Mouse (Mus musculus): Measurements from ENCODE around the gene 4632433K11Rik. TPM values are rescaled to one million over a fixed set of nuclear protein-coding genes. Genes with fewer than 3 reads are reported as not detected.

4632433K11Rik gene
- polyA plus RNA-seq, 1 experiment from 2014 or later, result 0.33 TPM

DNA sequence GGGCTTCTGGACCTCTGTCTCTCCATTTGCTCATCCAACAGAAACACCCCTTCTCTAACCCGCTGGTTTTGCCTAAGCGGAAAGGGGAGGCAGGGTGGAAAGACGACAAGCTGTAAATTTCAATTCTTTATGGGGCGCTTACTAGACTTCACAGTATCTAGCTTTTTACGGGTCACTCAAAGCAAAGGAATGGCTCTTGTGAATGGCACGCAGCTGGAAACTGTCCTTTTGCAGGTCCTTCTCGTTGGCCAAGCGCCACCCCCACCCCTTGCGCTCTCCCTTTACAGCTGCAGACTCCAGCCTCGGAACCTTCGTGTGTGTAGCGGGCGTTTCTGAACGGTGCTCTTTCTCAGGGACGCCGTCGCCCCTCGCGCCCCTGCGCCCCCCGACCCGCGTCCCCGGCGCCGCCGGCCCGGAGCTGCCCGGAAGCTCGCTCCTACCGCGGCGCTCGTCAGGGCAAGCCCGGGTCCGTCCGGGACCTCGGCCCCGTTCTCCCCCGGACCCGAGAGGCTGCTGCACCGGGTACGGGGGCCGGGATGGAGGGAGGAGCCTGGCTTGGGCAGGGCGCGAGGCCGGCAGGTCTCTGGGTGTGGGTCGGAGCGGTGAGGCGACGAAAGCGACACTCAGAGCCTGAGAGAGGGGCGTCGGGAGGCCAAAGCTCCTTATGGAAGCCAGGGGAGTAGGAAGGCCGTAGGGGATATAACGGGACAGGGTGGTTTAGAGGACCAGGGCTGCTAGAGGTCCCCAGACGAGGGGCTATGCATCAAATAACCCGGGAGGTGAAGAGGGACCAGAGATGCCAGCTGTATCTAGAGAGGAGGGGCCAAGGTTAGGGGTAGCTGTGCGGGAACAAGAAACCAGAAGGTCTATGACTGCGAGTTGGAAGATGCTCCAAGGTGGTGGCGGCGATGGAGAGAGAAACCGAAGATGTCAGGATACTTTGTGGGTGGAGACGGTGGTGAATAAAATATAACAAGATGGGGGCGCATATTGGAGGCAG is 17.6 kb downstream of the 4632433K11Rik start, which contains the start of gene Zfp580:
TSS of gene Zfp580 (plus strand) at position 346 of the 1,000 bp plus-strand sequence.
- Histone ChIP-seq H3K9me3 (ENCODE audit: control insufficient read depth, low read length) (no peaks in the 10 kb centered on the region), H3K27me3 (ENCODE audit: control insufficient read depth, insufficient read depth, low read length) (peaks cover 39% of the 10 kb centered on the region), H3K36me3 (ENCODE audit: control insufficient read depth, insufficient read depth, low read length) (no peaks in the 10 kb centered on the region), H3K27ac (ENCODE audit: low read depth, low read length) (no peak within 1 kb of the TSS), H3K9ac (ENCODE audit: low read length) (peak within 1 kb of the TSS; percentile 74), H3K4me3 (ENCODE audit: low read depth, low read length) (peak within 1 kb of the TSS; percentile 52), H3K4me2 (peak within 1 kb of the TSS; percentile 77), H3K4me1 (ENCODE audit: control insufficient read depth, insufficient read depth, low read length) (peaks cover 22% of the 10 kb centered on the region)
- peak; percentile 87 for ATAC-seq (ENCODE audit: low FRiP score)
- DNase-seq (ENCODE audit: low spot score, missing footprints), result peak; percentile 99
- 1% methylated on average over 65 of the region's 65 CpGs for WGBS

DNA sequence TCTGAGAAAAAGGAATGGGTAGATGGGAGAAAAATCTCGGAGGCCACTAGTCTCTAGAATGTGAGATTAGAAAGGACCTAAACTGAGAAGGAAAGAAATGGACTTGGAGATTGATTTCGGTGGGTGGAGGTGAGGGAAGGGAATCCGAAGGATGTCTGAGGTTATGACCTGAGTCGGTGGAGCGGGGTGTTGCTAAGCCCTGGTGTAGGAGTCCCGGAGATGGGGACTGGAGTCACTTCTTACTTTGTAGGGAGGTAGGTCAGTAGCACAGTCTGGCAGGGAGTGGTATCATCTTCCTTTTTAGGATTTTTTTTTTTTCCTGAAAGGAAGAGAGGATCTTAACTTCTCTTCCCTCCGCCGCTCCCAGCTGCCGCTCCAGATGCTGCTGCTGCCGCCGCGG is 18.5 kb downstream of the 4632433K11Rik start:
- Histone ChIP-seq H3K9ac (ENCODE audit: low read length) (peak overlapping the region; percentile 54; the same call in 1 of the 2 replicates), H3K4me2 (peak overlapping the region; percentile 77), H3K9me3 (ENCODE audit: control insufficient read depth, low read length) (no peaks in the 10 kb centered on the region), H3K27me3 (ENCODE audit: control insufficient read depth, insufficient read depth, low read length) (peaks cover 49% of the 10 kb centered on the region), H3K27ac (ENCODE audit: low read depth, low read length) (no peak overlapping the region), H3K4me3 (ENCODE audit: low read depth, low read length) (peak overlapping the region; percentile 52), H3K4me1 (ENCODE audit: control insufficient read depth, insufficient read depth, low read length) (peaks cover 28% of the 10 kb centered on the region), H3K36me3 (ENCODE audit: control insufficient read depth, insufficient read depth, low read length) (no peaks in the 10 kb centered on the region)
- 3% methylated on average over 12 of the region's 12 CpGs for WGBS
- DNase-seq (ENCODE audit: low spot score, missing footprints) (no peak), ATAC-seq (ENCODE audit: low FRiP score) (no peak)

- no peak for DNase-seq (ENCODE audit: low spot score, missing footprints)
- H3K27ac ChIP-seq (ENCODE audit: low read depth, low read length), result no peak overlapping the region
- no peaks in the 10 kb centered on the region for H3K9me3 ChIP-seq (ENCODE audit: control insufficient read depth, low read length)
- H3K4me3 ChIP-seq (ENCODE audit: low read depth, low read length), result peak overlapping the region; percentile 52
- H3K36me3 ChIP-seq (ENCODE audit: control insufficient read depth, insufficient read depth, low read length), result no peaks in the 10 kb centered on the region
- peaks cover 54% of the 10 kb centered on the region for H3K27me3 ChIP-seq (ENCODE audit: control insufficient read depth, insufficient read depth, low read length)
- 3% methylated on average over 31 of the region's 45 CpGs for whole genome bisulfite sequencing
- peaks cover 28% of the 10 kb centered on the region for H3K4me1 ChIP-seq (ENCODE audit: control insufficient read depth, insufficient read depth, low read length)
- peak overlapping the region; percentile 54 for H3K9ac ChIP-seq (ENCODE audit: low read length)
- ATAC-seq (ENCODE audit: low FRiP score), result no peak; the same call in 1 of the 2 replicates
- H3K4me2 ChIP-seq, result peak overlapping the region; percentile 77
Measured at GRCm38 (mm10) chr7:5052931-5053343, 19.0 kb downstream of the 4632433K11Rik start.

GRCm38 (mm10) chr7:5053456-5054179 is 19.7 kb downstream of the 4632433K11Rik start:
- DNase-seq (ENCODE audit: low spot score, missing footprints) (peak; percentile 93), ATAC-seq (ENCODE audit: low FRiP score) (no peak)
- Histone ChIP-seq H3K9me3 (ENCODE audit: control insufficient read depth, low read length) (no peaks in the 10 kb centered on the region), H3K4me3 (ENCODE audit: low read depth, low read length) (peak overlapping the region; percentile 52), H3K36me3 (ENCODE audit: control insufficient read depth, insufficient read depth, low read length) (no peaks in the 10 kb centered on the region), H3K27ac (ENCODE audit: low read depth, low read length) (no peak overlapping the region), H3K4me1 (ENCODE audit: control insufficient read depth, insufficient read depth, low read length) (peaks cover 28% of the 10 kb centered on the region), H3K9ac (ENCODE audit: low read length) (peak overlapping the region; percentile 54), H3K27me3 (ENCODE audit: control insufficient read depth, insufficient read depth, low read length) (peaks cover 60% of the 10 kb centered on the region), H3K4me2 (peak overlapping the region; percentile 77)
- WGBS, result 6% methylated on average over 32 of the region's 32 CpGs

GRCm38 (mm10) chr7:5056651-5057263 is 22.8 kb downstream of the 4632433K11Rik start:
- H3K27ac ChIP-seq (ENCODE audit: low read depth, low read length), result no peak overlapping the region
- no peaks in the 10 kb centered on the region for H3K9me3 ChIP-seq (ENCODE audit: control insufficient read depth, low read length)
- DNase-seq (ENCODE audit: low spot score, missing footprints) (no peak), ATAC-seq (ENCODE audit: low FRiP score) (no peak)
- peak overlapping the region; percentile 60 for H3K9ac ChIP-seq (ENCODE audit: low read length)
- peak overlapping the region; percentile 34 for H3K4me3 ChIP-seq (ENCODE audit: low read depth, low read length)
- H3K27me3 ChIP-seq (ENCODE audit: control insufficient read depth, insufficient read depth, low read length), result peaks cover 62% of the 10 kb centered on the region
- 2% methylated on average over 42 of the region's 55 CpGs for WGBS
- peak overlapping the region; percentile 58 for H3K4me2 ChIP-seq
- H3K36me3 ChIP-seq (ENCODE audit: control insufficient read depth, insufficient read depth, low read length), result no peaks in the 10 kb centered on the region
- peaks cover 34% of the 10 kb centered on the region for H3K4me1 ChIP-seq (ENCODE audit: control insufficient read depth, insufficient read depth, low read length)

DNA sequence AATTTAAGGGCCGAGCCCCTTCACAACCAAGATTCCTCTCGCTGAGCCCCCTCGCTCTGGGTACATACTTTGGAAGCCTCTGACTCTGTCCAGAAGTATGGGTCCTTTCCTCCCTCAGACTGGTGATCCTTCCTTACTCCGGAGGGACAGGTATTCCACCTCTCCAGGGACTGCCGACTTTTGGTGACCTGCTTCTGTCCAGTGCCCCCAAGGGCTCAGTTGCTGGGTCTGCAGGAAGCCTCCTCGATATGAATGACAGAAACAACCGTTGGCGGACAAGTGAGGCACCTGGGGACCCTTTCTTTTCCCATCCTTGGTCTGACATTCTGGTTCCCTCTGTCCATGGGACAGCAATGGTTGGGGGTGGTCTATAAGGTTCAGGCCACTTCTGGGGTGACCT is 23.5 kb downstream of the 4632433K11Rik start:
- Histone ChIP-seq H3K36me3 (ENCODE audit: control insufficient read depth, insufficient read depth, low read length) (no peaks in the 10 kb centered on the region), H3K27ac (ENCODE audit: low read depth, low read length) (no peak overlapping the region), H3K4me3 (ENCODE audit: low read depth, low read length) (peak overlapping the region; percentile 34; the same call in 1 of the 2 replicates), H3K9ac (ENCODE audit: low read length) (peak overlapping the region; percentile 60), H3K27me3 (ENCODE audit: control insufficient read depth, insufficient read depth, low read length) (peaks cover 62% of the 10 kb centered on the region), H3K4me2 (peak overlapping the region; percentile 58), H3K4me1 (ENCODE audit: control insufficient read depth, insufficient read depth, low read length) (peaks cover 28% of the 10 kb centered on the region), H3K9me3 (ENCODE audit: control insufficient read depth, low read length) (no peaks in the 10 kb centered on the region)
- ATAC-seq (ENCODE audit: low FRiP score), result no peak
- DNase-seq (ENCODE audit: low spot score, missing footprints), result no peak
- WGBS, result 40% methylated on average over 8 of the region's 8 CpGs

GRCm38 (mm10) chr7:5057804-5058203 is 23.9 kb downstream of the 4632433K11Rik start:
- ATAC-seq (ENCODE audit: low FRiP score) (no peak), DNase-seq (ENCODE audit: low spot score, missing footprints) (no peak)
- Histone ChIP-seq H3K4me3 (ENCODE audit: low read depth, low read length) (no peak overlapping the region), H3K27ac (ENCODE audit: low read depth, low read length) (no peak overlapping the region), H3K9ac (ENCODE audit: low read length) (no peak overlapping the region), H3K9me3 (ENCODE audit: control insufficient read depth, low read length) (no peaks in the 10 kb centered on the region), H3K4me2 (no peak overlapping the region; the same call in 1 of the 2 replicates), H3K4me1 (ENCODE audit: control insufficient read depth, insufficient read depth, low read length) (peaks cover 24% of the 10 kb centered on the region), H3K36me3 (ENCODE audit: control insufficient read depth, insufficient read depth, low read length) (no peaks in the 10 kb centered on the region), H3K27me3 (ENCODE audit: control insufficient read depth, insufficient read depth, low read length) (peaks cover 59% of the 10 kb centered on the region)
- WGBS, result 27% methylated on average over 11 of the region's 11 CpGs

DNA sequence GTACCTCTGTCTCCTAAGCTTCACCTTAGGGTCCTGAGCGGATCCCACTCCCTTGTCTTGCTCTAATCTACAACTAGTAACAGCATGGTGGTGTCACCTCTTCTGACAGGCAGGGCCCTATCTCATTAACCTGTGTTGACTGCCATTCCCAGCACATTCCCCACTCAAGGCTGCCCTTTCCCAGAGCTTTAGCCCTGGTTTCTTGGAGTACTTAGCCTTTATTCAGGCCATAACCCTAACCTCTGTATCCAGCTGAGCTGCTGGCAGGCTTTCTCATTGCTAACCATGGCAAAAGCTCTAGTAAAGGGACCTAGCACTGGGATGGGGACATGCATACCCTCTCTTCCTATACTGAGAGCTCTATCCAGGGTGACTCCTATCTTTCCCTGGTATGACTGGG is 24.7 kb downstream of the 4632433K11Rik start:
- Histone ChIP-seq H3K4me3 (ENCODE audit: low read depth, low read length) (no peak overlapping the region), H3K9ac (ENCODE audit: low read length) (no peak overlapping the region), H3K9me3 (ENCODE audit: control insufficient read depth, low read length) (no peaks in the 10 kb centered on the region), H3K36me3 (ENCODE audit: control insufficient read depth, insufficient read depth, low read length) (no peaks in the 10 kb centered on the region), H3K4me1 (ENCODE audit: control insufficient read depth, insufficient read depth, low read length) (peaks cover 22% of the 10 kb centered on the region), H3K4me2 (no peak overlapping the region), H3K27ac (ENCODE audit: low read depth, low read length) (no peak overlapping the region), H3K27me3 (ENCODE audit: control insufficient read depth, insufficient read depth, low read length) (peaks cover 51% of the 10 kb centered on the region)
- DNase-seq (ENCODE audit: low spot score, missing footprints), result no peak
- no peak for ATAC-seq (ENCODE audit: low FRiP score)
- WGBS, result 84% methylated on average over 1 of the region's 1 CpGs

Data from midbrain, embryonic 11.5 days (tissue).